Mouse (Mus musculus): Measurements from ENCODE around the gene Cacna1c.

DNA sequence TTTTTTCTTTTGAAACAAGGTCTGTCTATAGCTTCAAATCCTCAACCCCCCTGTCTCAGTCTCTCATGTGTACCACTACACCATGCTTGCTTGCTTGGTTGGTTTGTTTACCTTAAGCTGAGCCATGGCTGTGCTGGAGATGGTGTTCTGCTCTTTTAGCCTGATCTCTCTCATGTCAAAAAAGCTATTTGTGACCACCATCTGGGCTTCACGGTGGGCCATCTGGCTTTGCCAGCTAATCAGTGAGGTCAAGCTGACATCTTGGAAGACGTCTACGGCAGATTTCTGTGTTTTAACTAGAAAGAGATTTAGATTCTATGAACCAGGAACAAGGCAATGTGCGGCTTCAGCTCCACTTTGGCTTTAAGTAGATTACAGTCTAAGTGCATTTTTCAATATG is 471.3 kb downstream of the Cacna1c start:
- TF ChIP-seq POLR2A (IDR thresholded peaks at IDR 0.05; ENCODE audit: borderline replicate concordance, low read depth, low read length) (no peak), CTCF (IDR thresholded peaks at IDR 0.05; ENCODE audit: low read depth, low read length) (no peak)
